Mouse (Mus musculus) G1E (cell line): ENCODE data around the gene Gabbr2.

Source experiments
- CTCF ChIP-seq: IDR thresholded peaks from 2 replicates; pipeline ENCODE4 v1.5.1; 2012; ENCODE audit warnings: low read depth, low read length, inconsistent platforms, mixed read lengths
- GATA1 ChIP-seq: IDR thresholded peaks from 2 replicates; pipeline ENCODE4 v1.6.1; 2012; ENCODE audit warnings: borderline replicate concordance, low read length, inconsistent platforms, mixed read lengths
- GATA2 ChIP-seq: IDR thresholded peaks from 2 replicates; pipeline ENCODE4 v1.6.1; 2012; ENCODE audit warnings: low read depth, low read length, inconsistent platforms, borderline replicate concordance
- POLR2AphosphoS5 ChIP-seq: IDR thresholded peaks from 2 replicates; pipeline ENCODE4 v1.6.1; 2012; ENCODE audit warnings: low read depth, low read length, inconsistent platforms; ENCODE audit not compliant: insufficient replicate concordance
- TAL1 ChIP-seq: conservative IDR thresholded peaks from 2 replicates; pipeline ENCODE4 v1.6.1; 2012; ENCODE audit warnings: low read depth, low read length, inconsistent platforms, mixed read lengths

GRCm38 (mm10) chr4:46827471-46827870, 164.2 kb downstream of the Gabbr2 start:
- TF ChIP-seq CTCF (no peak), TAL1 (no peak), POLR2AphosphoS5 (no peak), GATA2 (no peak), GATA1 (no peak)
